Mouse (Mus musculus): ENCODE results near the gene Snx9.

GRCm38 (mm10) chr17:5903630-5904301 is 62.6 kb downstream of the Snx9 start:
- TF ChIP-seq CTCF (IDR thresholded peaks at IDR 0.05; ENCODE audit: low read depth): no peak
- no peak for TF ChIP-seq EP300 (IDR thresholded peaks at IDR 0.05; ENCODE audit: low read depth)

Measured in liver, embryonic 14.5 days (tissue).